ENCODE assay signal across 26 mouse cellular contexts in the genomic region with DNA sequence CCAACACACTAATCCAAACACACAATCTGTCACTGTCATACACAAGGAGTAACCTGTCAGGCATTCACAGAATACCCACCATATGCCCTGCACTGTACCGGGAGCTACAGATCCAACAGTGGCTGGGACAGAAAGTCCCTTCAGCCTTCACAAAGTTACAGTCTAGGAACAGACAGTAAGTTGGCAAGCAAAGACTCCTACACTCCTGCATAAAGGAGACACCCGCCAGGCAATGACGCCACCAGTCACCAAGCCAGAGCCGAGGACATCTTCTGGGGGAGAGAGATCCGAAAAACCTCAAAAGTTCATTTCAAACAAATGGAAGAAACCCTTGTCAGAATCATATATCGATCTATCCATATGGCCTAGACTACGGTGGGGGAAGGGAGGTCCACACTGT. TPM values are rescaled to one million over a fixed set of nuclear protein-coding genes. Genes with fewer than 3 reads are reported as not detected.
A peak's percentile ranks its signal among the peaks of the same experiment; 100 is the strongest.
DNase-seq lines count a peak whose midpoint lies in the region; ATAC-seq lines count a peak whose summit lies in the region.
"Had no signal": no experiment of that assay in that cellular context is flagged by ENCODE, and none has a peak within 500 bp of the region (broad histone marks: within the 10 kb centered on the region; RNA-seq: fewer than 3 reads in every experiment).

No protein-coding gene starts in this region.

- peak; percentile 38; the same call in 1 of the 2 replicates for ATAC-seq in frontal cortex, adult (ENCODE audit: low TSS enrichment)
- ATAC-seq: activated CD4-positive, CD25-positive, alpha-beta regulatory T cell, adult 4 months; forebrain, postnatal 0 days; intestine, postnatal 0 days; midbrain, embryonic 13.5 days had no signal

- intact Hi-C loops in left cerebral cortex, postnatal 10 days (cut with DNase I): no loop called here

- DNase-seq in adrenal gland, adult (ENCODE audit: inconsistent age in 2 of 2, low spot score in 1 of 2): peak; percentile 61 to 62
- no peak for DNase-seq in adrenal gland, adult 18-20 months (ENCODE audit: low spot score in 2 of 2)
- no peak for DNase-seq in frontal cortex, postnatal 25 days (ENCODE audit: low spot score in 2 of 2)
- DNase-seq in left cerebral cortex, adult 18-20 months (ENCODE audit: low spot score in 2 of 2): peak; percentile 49 to 50
- DNase-seq in left cerebral cortex, postnatal 10 days (ENCODE audit: extremely low spot score in 1 of 2, low spot score in 2 of 2): no peak
- DNase-seq in brain, adult 2 months (ENCODE audit: low read depth, low spot score): peak; percentile 55
- no peak for DNase-seq in adipocyte (ENCODE audit: low spot score)
- DNase-seq: cerebellum, adult 2 months; cerebellum, postnatal 25 days; forebrain, postnatal 0 days; gastrocnemius, adult 2 months; gastrocnemius, postnatal 36 days; heart, adult 18-20 months; heart, postnatal 4 days; kidney, adult 9 months; kidney, postnatal 10 days; liver; lung, adult 2 months; lung, postnatal 10 days; thymus, adult 2 months; thymus, postnatal 36 days had no signal

RNA-seq across cellular contexts. Expression of a gene that starts 3.3 kb away (rescaled TPM):
- total RNA-seq in adrenal gland, adult 18-20 months (2021): 1 to 10 TPM; 4.6 to 6.6 TPM
- 1 to 10 TPM; 7.9 to 8.3 TPM for total RNA-seq in left cerebral cortex, adult 18-20 months (2021)
- total RNA-seq in left cerebral cortex, postnatal 10 days (2021): 1 to 10 TPM; 6.3 to 7.9 TPM

RNA-seq across cellular contexts. Expression of a gene that starts 11.8 kb away (rescaled TPM):
- total RNA-seq in adrenal gland, adult 18-20 months (2021): 1 to 10 TPM in 1 of 2 experiments, under 1 TPM in 1; 0.53 to 1.9 TPM
- total RNA-seq in left cerebral cortex, adult 18-20 months (2021): 1 to 10 TPM; 1.5 to 1.7 TPM
- 1 to 10 TPM; 1.1 to 1.5 TPM for total RNA-seq in left cerebral cortex, postnatal 10 days (2021)
- total RNA-seq: ES-E14; gastrocnemius, adult 2 months had no signal

RNA-seq across cellular contexts. Expression of a gene that starts 47.9 kb away (rescaled TPM):
- total RNA-seq in adrenal gland, adult 18-20 months (2021): 10 to 100 TPM; 69.8 to 88.5 TPM
- total RNA-seq in left cerebral cortex, adult 18-20 months (2021): 10 to 100 TPM; 89.1 to 89.2 TPM
- total RNA-seq in left cerebral cortex, postnatal 10 days (2021): 10 to 100 TPM; 65.1 to 71.4 TPM

Comparison
In these comparisons a context has a peak if more than half of its experiments do, and no peak if none do; other contexts are left out.
1. DNase-seq: peak in adrenal gland, adult (2 of 2), left cerebral cortex, adult 18-20 months (2 of 2) and brain, adult 2 months (single experiment); none in adrenal gland, adult 18-20 months (0 of 2), frontal cortex, postnatal 25 days (0 of 2), left cerebral cortex, postnatal 10 days (0 of 2) and adipocyte (single experiment).